Mouse (Mus musculus) midbrain, embryonic 12.5 days (tissue): ENCODE measurements around the gene Tbx4. TPM values are rescaled to one million over a fixed set of nuclear protein-coding genes. Genes with fewer than 3 reads are reported as not detected.

Experiments
- ATAC-seq: fragments of 200-750 bp; cut with Nextera tagmentation; 2 replicates; pipeline ENCODE4 v1.8.0; 2017; ENCODE audit warnings: low read depth, moderate TSS enrichment, moderate library complexity; ENCODE audit not compliant: low FRiP score
- H3K27ac ChIP-seq: fragments of 300-500 bp; sonication (generic); replicated peaks from 2 replicates; pipeline ENCODE4 v1.5.1; 2016; ENCODE audit warnings: mild to moderate bottlenecking
- H3K27me3 ChIP-seq: fragments of 300-500 bp; sonication (generic); 2 replicates; pipeline ENCODE4 v1.6.1; 2016; ENCODE audit warnings: mild to moderate bottlenecking
- H3K36me3 ChIP-seq: fragments of 300-500 bp; sonication (generic); 2 replicates; pipeline ENCODE4 v1.6.1; 2016
- H3K4me1 ChIP-seq: fragments of 300-500 bp; sonication (generic); 2 replicates; pipeline ENCODE4 v1.6.1; 2016
- H3K4me2 ChIP-seq: fragments of 300-500 bp; sonication (generic); replicated peaks from 2 replicates; pipeline ENCODE4 v1.6.1; 2016; ENCODE audit warnings: mild to moderate bottlenecking, moderate library complexity
- H3K4me3 ChIP-seq: fragments of 300-500 bp; sonication (generic); 2 replicates; pipeline ENCODE4 v1.5.1; 2016; ENCODE audit warnings: mild to moderate bottlenecking
- H3K9ac ChIP-seq: fragments of 300-500 bp; sonication (generic); replicated peaks from 2 replicates; pipeline ENCODE4 v1.6.1; 2016; ENCODE audit warnings: mild to moderate bottlenecking, moderate library complexity
- H3K9me3 ChIP-seq: fragments of 300-500 bp; sonication (generic); 2 replicates; pipeline ENCODE4 v1.6.1; 2016; ENCODE audit warnings: mild to moderate bottlenecking
- WGBS: fragments of 180-500 bp; shearing (Covaris S2); methylation state at CpG from one replicate; pipeline ENCODE4 v1.1.7; 2016; 5-methylcytosine and 5-hydroxymethylcytosine counted together
- polyA plus RNA-seq: library from polyadenylated mRNA; unstranded; fragments of >200 nt; fragmentation: Nextera tagmentation; extraction: Ambion mirVana; gene quantifications from 2 replicates; pipeline ENCODE4 v1.2.1, GENCODE M21; 2016

Tbx4 gene
- polyA plus RNA-seq, 1 experiment from 2014 or later = 0.19 TPM

DNA sequence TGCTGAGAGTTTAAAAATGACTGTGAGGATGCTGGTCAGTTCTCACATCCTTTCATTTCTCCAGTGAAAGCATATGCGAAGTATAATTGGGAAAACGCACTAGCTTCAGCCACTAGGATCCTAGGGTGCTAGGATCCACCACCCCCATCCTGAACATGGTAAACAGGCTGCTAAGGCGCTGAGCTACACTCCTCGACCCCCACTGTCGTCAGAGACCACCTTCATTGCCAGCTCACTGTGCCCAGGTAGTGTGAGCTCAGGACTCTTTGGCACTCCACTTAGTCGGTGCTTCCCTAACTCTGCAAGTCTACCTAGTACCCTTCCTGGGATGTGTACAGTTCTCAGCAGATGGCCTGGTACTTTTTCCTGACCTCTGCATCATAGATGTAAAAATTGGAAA is 6.5 kb downstream of the Tbx4 start:
- no peak overlapping the region for H3K27ac ChIP-seq
- WGBS = 1% methylated on average over 6 of the region's 6 CpGs
- H3K36me3 ChIP-seq = no peaks in the 10 kb centered on the region

GRCm38 (mm10) chr11:85893400-85894135 is 7.3 kb downstream of the Tbx4 start:
- WGBS = 1% methylated on average over 13 of the region's 13 CpGs
- peaks cover 29% of the 10 kb centered on the region for H3K4me1 ChIP-seq
- no peak overlapping the region for H3K4me2 ChIP-seq
- H3K36me3 ChIP-seq = no peaks in the 10 kb centered on the region
- H3K27me3 ChIP-seq = peaks cover 100% of the 10 kb centered on the region
- no peak overlapping the region for H3K9ac ChIP-seq
- no peak for ATAC-seq
- no peaks in the 10 kb centered on the region for H3K9me3 ChIP-seq
- no peak overlapping the region for H3K4me3 ChIP-seq
- no peak overlapping the region for H3K27ac ChIP-seq

More for the DNA sequence above, 6.5 kb downstream of the Tbx4 start:
- Histone ChIP-seq H3K4me1 (peaks cover 35% of the 10 kb centered on the region), H3K4me3 (no peak overlapping the region), H3K9me3 (no peaks in the 10 kb centered on the region), H3K27me3 (peaks cover 98% of the 10 kb centered on the region), H3K9ac (no peak overlapping the region), H3K4me2 (no peak overlapping the region)
- no peak for ATAC-seq

- WGBS = 4% methylated on average over 3 of the region's 3 CpGs
- Histone ChIP-seq H3K4me1 (peaks cover 27% of the 10 kb centered on the region), H3K27me3 (peaks cover 99% of the 10 kb centered on the region), H3K4me3 (no peak overlapping the region), H3K9ac (no peak overlapping the region), H3K27ac (no peak overlapping the region), H3K36me3 (no peaks in the 10 kb centered on the region), H3K4me2 (no peak overlapping the region), H3K9me3 (no peaks in the 10 kb centered on the region)
- ATAC-seq = no peak
Observed at GRCm38 (mm10) chr11:85894136-85894530, 7.9 kb downstream of the Tbx4 start.

DNA sequence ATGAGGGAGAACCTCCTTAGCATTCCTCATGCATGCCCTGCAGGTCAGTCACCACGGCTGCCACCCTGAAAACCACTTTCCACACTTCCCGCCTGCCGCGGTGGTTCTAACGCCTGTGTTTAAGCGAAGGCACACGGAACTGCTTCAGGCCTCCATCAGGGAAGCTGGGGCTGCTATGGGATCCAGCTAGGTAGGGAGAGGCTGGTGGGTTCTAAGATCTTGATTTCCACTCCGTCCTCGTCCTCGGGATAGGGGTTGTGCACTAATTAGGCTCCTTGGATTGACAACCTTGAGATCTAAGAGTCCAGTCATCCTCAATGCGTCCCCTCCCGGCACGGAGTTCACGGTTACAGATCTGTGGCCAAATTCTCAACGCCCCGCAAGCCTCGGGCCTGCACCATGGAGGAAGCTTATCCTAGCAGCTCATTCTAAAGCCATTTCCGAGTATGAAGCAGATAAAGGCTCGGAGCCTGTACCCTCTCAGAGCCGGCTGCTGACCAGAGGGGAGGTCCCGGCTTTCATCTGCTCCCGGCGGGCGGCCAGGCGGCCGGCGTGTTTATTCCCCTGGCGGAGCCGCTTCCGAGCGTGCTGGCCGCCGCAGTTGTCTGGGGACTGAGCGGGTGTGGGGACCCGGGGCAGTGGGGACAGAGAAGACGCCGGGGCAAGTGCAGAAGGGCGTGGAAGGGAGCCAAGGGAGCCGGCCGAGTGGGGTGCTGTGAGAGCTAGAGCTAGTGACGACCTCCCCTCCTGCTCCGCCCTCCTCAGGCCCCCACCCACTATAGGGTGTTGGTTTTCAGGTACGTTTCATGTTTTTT is 8.7 kb downstream of the Tbx4 start:
- no peak for ATAC-seq
- Histone ChIP-seq H3K4me1 (peaks cover 24% of the 10 kb centered on the region), H3K9ac (peak overlapping the region; percentile 52; the same call in 1 of the 2 replicates), H3K9me3 (no peaks in the 10 kb centered on the region), H3K4me3 (peak overlapping the region; percentile 34), H3K27ac (no peak overlapping the region), H3K4me2 (peak overlapping the region; percentile 49), H3K27me3 (peaks cover 99% of the 10 kb centered on the region), H3K36me3 (no peaks in the 10 kb centered on the region)
- WGBS = under 1% methylated on average over 43 of the region's 43 CpGs

DNA sequence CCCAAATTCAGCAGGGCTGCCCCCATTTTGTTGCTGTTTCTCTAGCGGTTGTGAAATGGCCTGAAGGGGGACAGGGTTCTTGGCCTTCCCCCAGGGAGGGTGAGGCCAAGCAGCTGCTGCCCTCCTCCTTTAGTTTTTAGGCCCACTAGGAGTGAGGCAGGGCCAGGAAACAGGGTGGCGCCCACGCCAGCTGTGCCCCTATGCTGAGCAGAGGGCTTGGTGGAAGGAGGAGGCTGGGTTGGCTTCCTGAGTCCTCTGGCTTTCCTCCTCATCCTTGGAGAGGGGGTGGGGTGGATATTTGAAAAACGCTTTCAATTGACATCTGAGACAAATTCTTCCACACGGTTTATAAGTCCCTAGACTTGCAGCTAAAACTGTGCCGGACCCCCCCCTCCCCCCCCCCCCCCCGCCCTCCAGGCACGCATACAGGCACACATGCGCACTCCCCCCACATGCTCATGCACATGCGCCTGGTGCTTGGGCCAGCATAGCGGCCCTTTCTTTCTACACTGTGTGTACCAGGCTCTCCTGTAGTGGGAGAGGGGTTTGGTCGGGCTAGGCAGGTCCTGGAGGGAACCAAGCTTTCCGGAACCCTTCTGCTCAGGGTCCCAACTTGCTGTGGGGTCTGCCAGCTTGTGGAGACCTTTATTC is 10.2 kb downstream of the Tbx4 start:
- H3K36me3 ChIP-seq = no peaks in the 10 kb centered on the region
- H3K27ac ChIP-seq = no peak overlapping the region
- no peak overlapping the region for H3K4me2 ChIP-seq
- H3K9me3 ChIP-seq = no peaks in the 10 kb centered on the region
- H3K9ac ChIP-seq = no peak overlapping the region
- peaks cover 99% of the 10 kb centered on the region for H3K27me3 ChIP-seq
- 21% methylated on average over 10 of the region's 13 CpGs for WGBS
- peaks cover 16% of the 10 kb centered on the region for H3K4me1 ChIP-seq
- H3K4me3 ChIP-seq = no peak overlapping the region
- ATAC-seq = no peak

DNA sequence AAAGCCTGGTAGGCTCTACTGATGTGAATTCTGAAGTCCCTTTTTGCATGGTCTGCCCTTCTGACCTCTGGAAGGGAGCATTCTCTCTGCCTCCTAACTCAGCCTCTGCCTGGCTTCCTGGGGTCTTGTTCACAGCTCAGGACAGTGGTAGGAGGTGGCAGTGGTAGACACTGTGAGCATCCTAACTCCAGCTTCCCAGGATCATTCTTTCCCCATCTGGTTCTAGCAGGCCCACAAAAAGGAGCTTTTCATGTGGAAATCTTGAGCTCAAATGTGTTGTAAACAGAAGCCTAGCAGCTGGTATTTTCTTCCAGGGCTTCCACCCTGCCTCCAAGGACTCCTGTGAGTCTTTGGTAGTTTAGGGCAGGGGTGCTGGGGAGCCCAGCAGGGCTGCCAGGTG is 14.1 kb downstream of the Tbx4 start:
- no peak overlapping the region for H3K9ac ChIP-seq
- no peak for ATAC-seq
- H3K4me3 ChIP-seq = no peak overlapping the region
- H3K36me3 ChIP-seq = no peaks in the 10 kb centered on the region
- no peaks in the 10 kb centered on the region for H3K9me3 ChIP-seq
- H3K27me3 ChIP-seq = peaks cover 68% of the 10 kb centered on the region
- peaks cover under 1% of the 10 kb centered on the region for H3K4me1 ChIP-seq
- no peak overlapping the region for H3K27ac ChIP-seq
- H3K4me2 ChIP-seq = no peak overlapping the region

DNA sequence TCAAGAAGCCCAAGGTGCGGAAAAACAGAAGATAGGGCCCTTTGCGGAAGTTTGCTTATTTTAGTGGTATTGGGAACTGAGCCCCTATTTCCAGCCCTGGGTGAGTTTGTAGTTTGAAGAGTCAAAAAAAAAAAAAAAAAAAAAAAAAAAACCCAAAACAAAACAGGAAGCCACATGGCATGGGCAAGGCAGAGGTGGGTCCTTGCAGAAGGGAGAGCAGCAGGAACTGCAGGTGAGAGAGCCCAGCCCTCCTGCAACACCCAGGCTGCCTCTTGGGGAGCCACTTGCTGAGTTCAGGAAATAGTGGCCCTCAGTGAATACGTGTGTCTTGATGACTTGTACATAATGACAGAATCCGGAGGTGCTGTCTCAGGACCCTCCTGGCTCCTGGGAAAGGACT is 23.3 kb downstream of the Tbx4 start:
- Histone ChIP-seq H3K27ac (no peak overlapping the region), H3K9me3 (no peaks in the 10 kb centered on the region), H3K4me3 (no peak overlapping the region), H3K36me3 (no peaks in the 10 kb centered on the region), H3K4me1 (peaks cover 7% of the 10 kb centered on the region), H3K4me2 (no peak overlapping the region), H3K9ac (no peak overlapping the region), H3K27me3 (peaks cover 26% of the 10 kb centered on the region)
- no peak for ATAC-seq
- 76% methylated on average over 4 of the region's 4 CpGs for WGBS

DNA sequence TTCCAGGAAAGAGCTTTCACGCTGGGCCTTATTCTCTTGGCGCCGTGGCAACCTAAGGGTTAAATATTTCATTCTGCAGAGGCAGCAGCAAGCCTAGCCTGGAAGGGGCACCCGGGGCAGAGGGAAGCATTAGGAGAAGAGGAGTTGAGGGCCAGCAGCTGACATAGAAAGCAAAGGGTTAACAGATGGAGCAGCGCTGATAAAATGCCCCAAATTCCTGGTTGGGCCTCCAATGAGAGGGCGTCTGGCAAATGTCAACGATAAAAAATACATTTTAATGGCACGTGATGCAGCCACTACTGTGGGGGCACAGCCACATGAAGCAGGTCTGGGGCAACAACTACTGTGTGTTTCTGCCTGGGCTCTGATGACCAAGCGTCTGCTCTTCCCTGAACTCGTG is 23.9 kb downstream of the Tbx4 start:
- 44% methylated on average over 10 of the region's 10 CpGs for WGBS
- Histone ChIP-seq H3K9me3 (no peaks in the 10 kb centered on the region), H3K27me3 (peaks cover 31% of the 10 kb centered on the region), H3K4me3 (no peak overlapping the region), H3K4me2 (no peak overlapping the region), H3K27ac (no peak overlapping the region), H3K9ac (no peak overlapping the region), H3K36me3 (no peaks in the 10 kb centered on the region), H3K4me1 (peaks cover 7% of the 10 kb centered on the region)
- ATAC-seq = no peak

DNA sequence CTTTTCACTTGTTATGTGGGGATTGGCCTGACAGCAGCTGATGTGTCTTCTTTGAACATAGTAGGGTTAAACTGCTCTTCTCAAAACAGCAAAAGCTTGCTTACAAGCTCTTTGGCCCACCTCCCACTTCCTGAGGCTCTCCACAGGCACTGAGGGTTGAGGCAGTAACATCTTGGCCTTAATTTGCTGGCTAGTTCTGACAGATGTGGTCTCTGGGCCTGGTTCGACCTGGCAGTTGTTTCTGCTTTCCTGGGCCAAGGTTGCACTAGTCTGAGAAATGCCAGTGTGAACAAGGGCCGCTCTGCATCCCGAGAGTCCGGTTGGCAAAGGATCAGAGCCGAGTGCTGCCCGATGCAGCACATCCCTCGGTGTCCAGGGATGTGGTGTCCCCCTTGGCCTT is 27.3 kb downstream of the Tbx4 start:
- Histone ChIP-seq H3K36me3 (no peaks in the 10 kb centered on the region), H3K9ac (no peak overlapping the region), H3K4me3 (no peak overlapping the region), H3K27me3 (peaks cover 33% of the 10 kb centered on the region), H3K4me2 (no peak overlapping the region), H3K4me1 (peaks cover 34% of the 10 kb centered on the region), H3K9me3 (no peaks in the 10 kb centered on the region), H3K27ac (no peak overlapping the region)
- no peak for ATAC-seq
- 92% methylated on average over 7 of the region's 7 CpGs for WGBS

GRCm38 (mm10) chr11:85917091-85917992 is 31.1 kb downstream of the Tbx4 start:
- WGBS = 31% methylated on average over 12 of the region's 12 CpGs
- H3K27me3 ChIP-seq = peaks cover 49% of the 10 kb centered on the region
- no peak overlapping the region for H3K4me3 ChIP-seq
- peaks cover 31% of the 10 kb centered on the region for H3K4me1 ChIP-seq
- peak overlapping the region; percentile 29 for H3K4me2 ChIP-seq
- ATAC-seq = 0 out of 2 replicates have a peak, but pooled peaks have one; percentile 38
- H3K36me3 ChIP-seq = no peaks in the 10 kb centered on the region
- peak overlapping the region; percentile 61 for H3K27ac ChIP-seq
- H3K9me3 ChIP-seq = no peaks in the 10 kb centered on the region
- no peak overlapping the region for H3K9ac ChIP-seq

DNA sequence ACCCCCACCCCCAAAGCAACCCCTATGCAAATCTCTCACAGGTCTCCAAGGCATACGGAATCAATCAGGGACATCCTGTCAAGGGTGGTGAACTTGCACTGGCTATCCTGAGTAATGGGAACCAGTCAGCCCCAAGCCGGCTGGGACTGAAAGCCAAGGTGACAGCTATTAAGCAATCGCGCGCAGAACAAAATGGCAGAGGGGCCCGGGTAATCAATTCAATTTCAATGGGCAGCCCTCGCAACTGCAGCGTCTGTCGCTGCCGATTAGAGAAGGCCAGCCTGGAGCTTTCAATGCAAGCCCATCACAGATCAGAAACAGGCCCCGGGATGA is 31.7 kb downstream of the Tbx4 start:
- no peaks in the 10 kb centered on the region for H3K9me3 ChIP-seq
- peaks cover 31% of the 10 kb centered on the region for H3K4me1 ChIP-seq
- no peaks in the 10 kb centered on the region for H3K36me3 ChIP-seq
- H3K9ac ChIP-seq = no peak overlapping the region
- no peak for ATAC-seq
- peak overlapping the region; percentile 61 for H3K27ac ChIP-seq
- no peak overlapping the region for H3K4me3 ChIP-seq
- peaks cover 53% of the 10 kb centered on the region for H3K27me3 ChIP-seq
- H3K4me2 ChIP-seq = peak overlapping the region; percentile 29
- 5% methylated on average over 11 of the region's 11 CpGs for WGBS
